Mouse (Mus musculus): Measurements from ENCODE around the gene Trmt1l.
"Not testable (repeated sequence)": the region's sequence is repeated elsewhere in the genome, so short reads cannot be mapped to it uniquely, and the experiment has no call there.

The Trmt1l gene

DNA sequence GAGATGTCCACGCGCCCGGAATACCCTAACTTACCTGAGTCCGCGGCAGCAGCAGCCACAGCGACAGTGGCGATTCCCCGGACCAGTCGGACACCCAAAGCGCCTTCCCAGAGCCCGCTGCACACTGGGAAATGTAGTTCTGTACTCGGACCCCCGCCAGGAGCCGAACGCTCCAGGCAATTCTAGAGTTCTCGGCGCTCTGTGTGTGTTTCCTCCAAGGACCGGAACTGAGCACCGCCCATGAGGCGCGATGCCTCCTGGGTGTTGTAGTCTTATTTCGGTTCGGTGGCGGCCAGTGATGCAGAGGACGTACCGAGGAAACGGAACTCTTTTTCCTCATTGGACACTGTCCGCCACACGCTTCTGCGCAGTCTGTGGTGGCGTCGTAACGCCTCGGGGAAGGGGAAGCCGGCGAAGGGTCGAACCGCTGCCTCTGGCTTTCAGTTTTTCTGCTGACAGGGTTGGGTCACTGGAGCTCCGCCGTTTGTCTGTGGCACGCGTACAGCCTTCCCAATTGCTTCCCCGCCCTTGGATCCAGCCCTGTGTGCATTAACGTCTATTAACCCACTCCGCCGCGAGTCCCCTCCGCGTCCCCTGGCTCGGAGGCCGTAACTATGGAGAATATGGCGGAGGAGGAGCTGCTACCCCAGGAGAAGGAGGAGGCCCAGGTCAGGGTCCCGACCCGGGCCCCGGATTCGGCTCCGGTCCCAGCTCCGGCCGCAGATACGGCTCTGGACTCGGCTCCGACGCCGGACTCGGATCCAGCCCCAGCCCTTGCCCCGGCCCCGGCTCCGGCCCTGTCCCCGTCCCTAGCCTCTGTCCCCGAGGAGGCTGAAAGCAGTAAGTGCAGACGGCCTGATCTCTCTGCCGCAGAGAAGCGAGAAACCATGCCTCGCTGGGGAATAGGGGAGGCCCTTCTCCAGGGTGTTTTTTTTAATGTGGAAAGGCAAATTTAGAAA is at the start of gene Trmt1l, which contains the start of gene Swt1:
Gene Trmt1l, plus strand, starts transcription at position 280 of the 959 bp plus-strand sequence.
Gene Swt1, minus strand, starts transcription at position 193 of the 959 bp plus-strand sequence.
- peak; percentile 99 for DNase-seq (ENCODE audit: low spot score)

DNA sequence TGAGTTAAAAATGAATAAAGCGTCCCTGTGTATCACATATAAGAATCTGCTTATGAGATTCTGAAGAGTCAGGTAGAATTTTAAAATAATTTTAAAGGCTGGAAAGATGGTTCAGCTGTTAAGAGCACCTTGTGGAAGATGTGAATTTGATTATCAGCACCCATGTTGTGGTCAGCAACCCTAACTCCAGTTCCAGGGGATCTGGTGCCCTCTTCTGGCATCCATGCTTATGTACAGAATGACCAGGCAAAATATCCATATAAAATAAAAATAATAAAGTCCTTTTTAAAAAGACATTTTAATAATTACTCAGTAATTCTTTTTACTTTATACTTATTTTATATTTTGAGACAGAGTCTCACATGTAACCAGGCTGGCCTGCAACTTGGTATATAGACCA is 38.3 kb upstream of the Trmt1l start:
- DNase-seq (ENCODE audit: low spot score) = no peak

DNA sequence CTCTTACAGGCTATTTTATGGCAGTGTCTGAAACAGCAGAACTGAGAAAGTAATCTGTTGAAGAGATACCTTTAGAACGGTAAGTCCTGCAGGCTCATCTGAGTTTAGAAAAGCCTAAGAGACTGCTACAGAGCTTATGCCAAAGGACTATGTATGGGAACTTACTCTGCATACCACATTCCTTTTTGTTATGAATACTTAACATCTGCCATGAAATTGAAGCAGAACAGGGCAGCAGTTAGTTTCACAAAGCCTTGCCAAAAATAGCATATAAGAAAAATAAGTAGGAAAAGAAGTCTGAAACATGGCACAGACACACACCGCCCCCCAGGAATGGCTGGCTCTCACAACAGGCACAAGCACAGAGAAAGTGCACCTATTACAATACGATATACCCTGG is 18.5 kb upstream of the Trmt1l start:
- DNase-seq (ENCODE audit: low spot score) = no peak

DNA sequence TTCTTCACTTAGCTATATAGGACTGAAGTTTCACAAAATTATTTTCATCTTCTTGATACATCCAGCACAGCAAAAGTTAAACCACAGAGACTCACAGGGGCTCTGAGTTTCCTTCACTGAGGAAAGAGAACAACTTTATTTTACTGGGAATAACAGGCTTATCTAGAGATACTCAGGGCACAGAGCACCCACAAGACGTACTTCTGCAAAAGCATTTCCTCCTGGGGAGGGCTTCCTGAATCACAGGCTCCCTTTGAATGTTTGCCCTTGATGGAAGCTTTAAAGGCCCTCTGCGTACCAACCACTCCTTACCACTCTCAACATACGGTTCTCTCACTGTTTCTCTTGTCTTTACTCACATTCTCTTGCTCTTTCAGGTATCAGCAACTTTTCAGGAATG is 6.2 kb upstream of the Trmt1l start:
- DNase-seq (ENCODE audit: low spot score) = no peak

DNA sequence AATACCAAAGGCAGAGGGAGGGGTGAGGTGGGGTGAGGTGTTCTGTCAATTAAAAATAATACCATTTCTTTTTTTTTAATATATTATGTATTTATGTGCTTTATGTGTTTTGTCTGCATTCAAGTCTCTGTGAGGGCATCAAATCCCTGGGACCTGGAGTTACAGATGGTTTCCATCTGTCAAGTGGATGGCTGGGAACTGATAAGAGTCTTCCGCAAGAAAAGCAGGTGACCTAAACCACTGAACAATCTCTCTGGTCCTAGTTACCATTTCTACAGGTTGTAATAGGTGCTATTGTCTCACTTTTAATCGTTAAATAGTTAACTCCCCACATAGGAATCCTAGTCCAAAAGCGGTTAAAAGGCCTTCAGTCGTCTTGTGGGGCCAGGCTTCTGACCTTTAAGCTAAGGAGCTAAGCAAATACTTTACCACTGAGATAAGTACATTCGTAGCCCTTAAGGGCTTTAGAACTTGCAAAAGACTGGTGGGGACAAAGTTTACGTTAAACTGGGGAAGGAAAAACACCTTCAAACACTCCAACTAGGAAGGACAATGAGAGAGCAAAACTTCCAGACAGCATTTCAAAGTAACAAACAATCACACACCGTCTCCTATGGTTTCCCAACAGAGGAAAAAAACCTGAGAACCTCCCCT is 1.3 kb upstream of the Trmt1l start:
- DNase-seq (ENCODE audit: low spot score) = no peak

DNA sequence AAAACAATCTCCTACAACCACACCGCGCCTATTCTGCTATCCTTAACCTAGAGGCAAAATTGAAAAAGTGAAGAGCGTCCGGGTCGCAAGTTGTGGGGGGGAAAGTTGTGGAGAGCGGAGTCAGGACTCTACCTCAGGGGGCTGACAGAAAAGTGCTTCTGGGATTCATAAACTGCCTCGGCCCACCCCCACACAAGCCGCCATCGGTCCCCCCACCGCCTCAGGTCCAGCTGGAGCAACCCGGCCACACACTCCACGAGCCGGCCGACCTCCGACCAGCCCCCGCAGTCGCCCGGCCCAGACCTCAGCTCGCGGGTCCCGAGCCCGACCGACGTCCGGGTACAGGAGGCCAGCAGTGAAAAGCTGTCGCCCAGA is 467 bp upstream of the Trmt1l start:
- DNase-seq (ENCODE audit: low spot score) = no peak

DNA sequence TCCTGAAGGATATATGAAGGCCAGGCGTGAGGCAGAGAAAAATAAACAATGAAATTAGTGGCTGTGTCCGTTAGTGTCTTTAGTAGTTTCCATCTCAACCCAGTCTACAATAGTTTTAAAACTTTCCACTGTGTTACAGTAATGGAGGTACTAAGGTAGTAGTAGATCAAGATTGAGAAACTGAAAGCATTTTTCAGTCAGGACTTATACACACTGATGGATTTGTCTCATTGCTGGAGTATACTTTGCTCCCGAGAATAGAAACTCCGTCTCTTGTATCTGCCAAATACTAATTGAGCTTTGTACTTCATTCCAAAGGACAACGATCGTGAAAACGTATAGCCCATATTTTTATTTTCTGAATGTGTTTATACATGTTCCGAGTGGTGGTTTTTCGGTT is 974 bp downstream of the Trmt1l start:
- DNase-seq (ENCODE audit: low spot score) = no peak

DNA sequence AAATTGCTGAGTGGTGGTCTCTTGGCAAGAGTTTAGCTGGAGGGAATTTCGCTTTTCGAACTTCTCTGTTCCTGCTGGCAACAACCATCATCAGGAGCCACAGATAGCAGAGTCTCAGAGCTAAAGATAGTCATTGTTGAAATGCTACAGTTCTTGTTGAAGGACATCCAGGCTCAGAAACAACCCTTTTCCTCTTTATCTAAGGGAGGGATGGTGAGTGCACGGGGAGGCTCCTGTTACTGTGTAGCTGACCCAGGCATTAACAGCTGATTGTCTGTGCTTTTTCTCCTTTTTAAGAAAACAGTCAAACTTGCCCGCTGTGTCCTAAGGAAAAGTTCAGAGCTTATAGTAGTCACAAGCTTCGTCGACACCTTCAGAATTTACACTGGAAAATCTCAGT is 7.1 kb downstream of the Trmt1l start:
- DNase-seq (ENCODE audit: low spot score) = no peak

DNA sequence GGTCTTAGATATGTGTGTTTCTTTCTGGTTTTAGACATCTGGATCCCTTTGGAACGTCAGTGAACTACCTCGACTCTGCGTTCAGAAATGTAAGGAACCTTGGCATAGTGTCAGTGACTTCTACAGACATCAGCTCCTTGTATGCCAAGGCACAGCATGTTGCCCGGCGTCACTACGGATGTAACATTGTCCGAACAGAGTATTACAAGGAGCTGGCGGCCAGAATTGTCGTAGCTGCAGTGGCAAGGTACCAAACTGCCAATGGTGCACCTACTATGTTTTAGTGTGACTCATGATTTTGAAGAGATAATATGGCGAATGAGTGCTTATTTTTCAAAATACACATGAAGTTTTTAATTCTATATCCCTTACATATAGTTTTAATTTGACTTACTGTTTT is 21.5 kb downstream of the Trmt1l start:
- no peak for DNase-seq (ENCODE audit: low spot score)

DNA sequence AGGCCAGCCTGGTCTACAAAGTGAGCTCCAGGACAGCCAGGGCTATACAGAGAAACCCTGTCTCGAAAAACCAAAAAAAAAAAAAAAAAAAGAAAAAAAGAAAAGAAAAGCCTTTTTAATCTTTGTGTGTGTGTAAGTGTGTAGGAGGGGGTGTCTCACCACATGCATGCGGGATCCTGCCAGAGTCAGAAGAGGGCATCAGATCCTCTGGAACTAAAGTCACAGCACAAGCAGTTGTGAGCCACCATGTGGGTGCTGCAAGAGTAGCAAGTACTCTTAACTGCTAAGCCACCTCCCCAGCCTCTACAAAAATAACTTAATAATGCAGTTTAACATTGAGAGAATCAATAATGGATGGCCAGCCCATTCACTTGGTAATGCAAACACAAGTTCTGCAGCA is 22.5 kb downstream of the Trmt1l start:
- no peak for DNase-seq (ENCODE audit: low spot score)

DNA sequence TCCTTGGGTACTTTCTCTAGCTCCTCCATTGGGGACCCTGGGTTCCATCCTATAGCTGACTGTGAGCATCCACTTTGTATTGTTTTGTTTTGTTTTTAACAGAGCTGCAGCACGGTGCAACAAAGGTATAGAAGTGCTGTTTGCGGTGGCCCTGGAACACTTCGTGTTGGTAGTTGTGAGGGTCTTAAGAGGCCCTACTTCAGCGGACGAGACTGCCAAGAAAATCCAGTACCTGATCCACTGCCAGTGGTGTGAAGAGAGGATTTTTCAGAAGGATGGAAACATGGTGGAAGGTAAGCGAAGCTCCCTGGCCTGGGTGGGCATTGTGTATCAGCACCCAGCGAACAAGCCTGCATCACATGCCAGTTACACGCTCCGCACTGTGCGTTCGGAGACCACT is 23.6 kb downstream of the Trmt1l start:
- no peak for DNase-seq (ENCODE audit: low spot score)

DNA sequence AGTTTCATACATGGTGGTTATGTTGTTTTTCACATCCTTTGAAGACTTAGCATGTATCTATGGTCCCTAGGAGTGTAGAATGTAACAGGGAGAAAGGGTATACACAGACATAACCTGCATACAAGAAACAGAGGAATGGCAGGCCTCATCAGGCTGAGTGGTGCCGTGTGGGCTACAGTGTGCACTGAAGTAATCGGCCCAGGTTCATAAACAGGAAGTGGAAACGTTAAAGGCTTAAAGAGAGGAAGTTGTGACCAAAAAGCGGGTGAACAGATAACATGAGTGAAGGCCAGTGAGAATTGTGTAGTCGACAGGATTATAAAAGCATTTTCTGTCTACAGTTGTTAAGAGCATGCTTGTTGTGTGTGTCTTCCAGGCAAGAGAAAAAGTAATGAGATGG is 28.7 kb downstream of the Trmt1l start:
- no peak for DNase-seq (ENCODE audit: low spot score)

DNA sequence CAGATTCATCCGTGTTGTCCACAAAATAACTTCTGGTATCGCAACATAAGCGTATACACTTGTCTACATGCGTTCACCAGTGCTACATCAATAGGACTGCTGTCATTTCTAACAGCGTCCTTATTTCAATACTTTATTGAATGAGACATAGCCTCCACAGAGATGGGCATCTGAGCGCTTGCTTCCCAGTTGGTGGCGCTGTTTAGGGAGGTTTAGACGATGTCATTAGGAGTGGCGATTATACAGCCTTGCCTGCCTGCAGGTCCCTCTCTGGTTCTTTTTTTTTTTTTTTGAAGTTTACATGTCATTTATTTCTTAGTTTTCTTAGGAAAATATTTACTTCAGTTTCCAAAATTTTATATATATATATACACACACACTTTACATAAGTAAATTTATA is 32.9 kb downstream of the Trmt1l start:
- DNase-seq (ENCODE audit: low spot score) = no peak

DNA sequence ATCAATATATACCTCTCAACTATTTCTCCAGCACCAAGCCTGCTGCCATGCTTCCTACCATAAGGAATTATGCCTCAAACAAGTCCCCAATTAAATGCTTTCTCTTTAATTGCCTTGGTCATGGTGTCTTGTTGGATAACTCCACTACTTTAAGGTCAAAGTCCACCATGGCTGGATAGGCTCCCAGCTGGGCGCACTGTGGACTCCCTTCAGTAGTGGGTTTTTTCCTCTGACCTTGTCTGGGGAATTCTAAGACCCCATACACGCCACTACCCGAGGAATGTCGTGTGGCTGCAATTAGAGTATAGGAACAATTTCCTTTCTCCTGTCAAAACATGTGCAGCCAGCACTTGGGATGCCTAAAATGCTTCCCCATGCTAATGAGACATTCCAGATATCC is 36.6 kb downstream of the Trmt1l start:
- DNase-seq (ENCODE audit: low spot score) = no peak

DNA sequence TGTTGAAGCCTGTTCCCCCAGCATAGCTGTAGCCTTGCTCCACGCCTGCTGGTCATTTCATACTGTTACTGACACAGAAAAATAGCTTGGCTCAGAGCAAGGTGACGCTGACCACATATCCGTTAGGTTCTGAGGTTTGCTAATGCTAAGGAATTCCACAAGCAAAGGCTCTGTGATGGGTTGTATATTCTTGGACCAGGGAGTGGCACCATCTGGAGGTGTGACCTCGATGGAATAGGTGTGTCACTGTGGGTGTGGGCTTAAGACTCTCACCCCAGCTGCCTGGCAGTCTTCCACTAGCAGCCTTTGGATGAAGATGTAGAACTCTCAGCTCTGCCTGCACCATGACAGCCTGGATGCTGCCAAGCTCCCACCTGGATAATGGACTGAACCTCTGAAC is 38.2 kb downstream of the Trmt1l start:
- DNase-seq (ENCODE audit: low spot score) = no peak

DNA sequence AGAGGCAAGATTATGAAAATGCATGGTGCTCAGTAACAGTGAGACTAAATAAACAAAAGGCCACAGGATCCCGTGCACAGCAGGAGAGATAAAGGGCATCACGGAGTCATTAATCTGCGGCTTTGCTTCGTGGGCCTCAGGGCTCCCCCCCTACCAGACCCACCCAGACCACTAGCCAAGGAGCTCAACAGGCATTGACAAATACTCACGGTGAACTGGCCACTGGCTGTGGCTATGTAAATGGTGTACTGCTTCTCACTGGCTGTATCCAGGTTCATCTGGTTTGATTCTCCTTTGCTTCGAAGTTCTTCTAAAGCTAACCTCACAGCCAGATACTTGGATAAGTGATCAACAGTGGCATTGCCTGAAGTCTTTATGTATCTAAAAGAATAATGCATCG is 43.1 kb downstream of the Trmt1l start:
- no peak for DNase-seq (ENCODE audit: low spot score)

DNA sequence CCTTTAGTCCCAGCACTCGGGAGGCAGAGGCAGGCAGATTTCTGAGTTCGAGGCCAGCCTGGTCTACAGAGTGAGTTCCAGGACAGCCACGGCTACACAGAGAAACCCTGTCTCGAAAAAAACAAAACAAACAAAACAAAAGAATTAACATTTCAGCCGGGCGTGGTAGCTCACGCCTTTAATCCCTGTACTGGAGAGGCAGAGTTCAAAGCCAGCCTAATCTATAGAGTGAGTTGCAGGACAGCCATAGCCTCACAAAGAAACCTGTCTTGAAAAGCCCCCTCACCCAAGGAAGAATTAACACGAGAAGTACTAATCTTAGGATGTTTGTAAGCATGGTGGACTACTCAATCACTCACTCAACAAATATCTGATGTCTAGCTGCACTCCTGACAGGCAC is 44.0 kb downstream of the Trmt1l start:
- not testable (repeated sequence) for DNase-seq (ENCODE audit: low spot score)

DNA sequence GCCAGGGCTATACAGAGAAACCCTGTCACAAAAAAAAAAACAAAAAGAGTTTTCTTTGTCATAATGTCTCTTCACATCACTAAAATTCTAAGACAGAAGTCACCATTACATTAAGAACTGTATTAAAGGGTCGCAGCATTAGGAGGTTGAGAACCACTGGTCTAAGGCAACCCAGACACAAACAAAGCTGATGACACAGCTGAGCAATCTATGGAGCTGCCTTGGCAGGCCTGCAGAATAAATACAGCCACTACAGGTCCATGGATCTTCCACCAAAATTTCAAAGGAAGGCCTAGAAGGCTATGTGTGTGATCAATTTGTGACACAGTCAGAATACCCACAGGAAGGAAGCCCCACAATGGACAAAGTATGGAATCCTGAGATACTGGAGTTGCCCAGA is 54.2 kb downstream of the Trmt1l start:
- DNase-seq (ENCODE audit: low spot score) = no peak

DNA sequence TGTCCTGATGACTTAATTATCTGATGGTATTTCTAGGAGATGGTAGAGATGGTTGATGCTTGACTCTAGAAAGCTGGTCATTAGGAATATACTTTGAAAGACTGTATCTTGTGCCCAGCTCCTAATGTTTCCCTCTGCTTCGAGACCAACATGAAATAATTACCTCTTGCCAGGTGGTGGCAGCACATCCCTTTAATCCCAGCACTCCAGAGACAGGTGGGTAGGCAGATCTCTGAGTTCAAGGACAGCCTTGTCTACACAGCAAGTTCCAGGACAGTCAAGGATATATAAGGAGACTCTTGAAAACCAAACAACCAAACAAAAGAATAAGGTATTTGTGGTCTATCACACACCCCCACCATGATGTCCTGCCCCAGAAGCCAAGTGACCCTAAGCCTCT is 55.2 kb downstream of the Trmt1l start:
- no peak for DNase-seq (ENCODE audit: low spot score)

DNA sequence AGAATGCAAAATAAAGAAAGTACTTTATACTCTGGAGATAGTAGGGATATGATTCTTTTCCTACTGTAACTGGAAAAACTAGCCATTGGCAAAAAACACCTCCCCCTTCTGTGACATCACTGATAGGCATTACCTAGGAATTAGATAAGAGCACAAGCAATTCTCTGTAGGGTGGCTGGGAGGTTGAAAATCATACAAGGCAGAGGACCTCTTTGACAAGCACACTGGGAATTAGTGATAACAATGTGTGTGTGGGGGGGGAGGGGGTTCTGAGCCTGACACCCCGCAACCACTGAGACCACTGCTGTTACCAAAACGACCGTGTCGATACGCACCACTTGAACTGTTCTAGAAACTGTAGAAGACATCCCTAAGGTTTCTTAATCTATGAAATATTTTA is 56.4 kb downstream of the Trmt1l start:
- no peak for DNase-seq (ENCODE audit: low spot score)

DNA sequence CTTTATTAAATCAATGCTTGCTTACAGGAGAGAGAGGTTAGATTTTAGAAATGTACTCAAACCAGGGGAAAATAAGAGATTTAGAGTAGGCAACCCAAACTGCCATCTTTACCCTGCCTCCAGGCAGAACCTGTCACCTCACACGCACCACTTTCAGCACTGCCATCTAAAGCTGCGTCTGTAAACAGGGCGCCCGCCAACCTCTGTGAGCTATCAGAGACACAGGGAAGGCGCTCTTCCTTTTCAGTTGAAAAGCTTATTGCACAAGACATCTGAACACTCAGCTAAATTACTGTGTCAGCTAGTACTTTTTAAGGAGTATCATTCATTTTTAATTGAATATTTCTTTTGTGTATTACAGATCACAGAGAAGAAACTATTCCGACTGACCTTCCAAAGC is 61.5 kb downstream of the Trmt1l start:
- DNase-seq (ENCODE audit: low spot score) = no peak

DNA sequence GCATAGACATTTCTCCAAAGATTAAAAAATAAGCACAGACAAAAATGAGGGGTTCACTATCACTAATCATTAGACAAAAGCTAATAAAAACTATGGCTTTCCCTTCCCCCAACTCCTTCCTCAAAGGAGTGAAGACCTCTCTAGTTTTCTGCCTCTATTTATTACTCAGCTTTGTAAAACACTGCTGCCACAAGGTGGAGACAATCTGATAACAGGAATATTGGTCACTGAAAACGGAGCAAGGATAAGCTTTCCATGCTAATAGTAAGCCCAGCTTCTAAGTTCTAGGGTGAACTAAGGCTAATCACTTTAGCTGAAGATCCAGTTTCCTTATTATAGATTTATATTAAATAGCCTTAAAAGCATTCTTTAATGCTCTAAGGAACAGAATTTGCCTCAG is 64.1 kb downstream of the Trmt1l start:
- DNase-seq (ENCODE audit: low spot score) = no peak

DNA sequence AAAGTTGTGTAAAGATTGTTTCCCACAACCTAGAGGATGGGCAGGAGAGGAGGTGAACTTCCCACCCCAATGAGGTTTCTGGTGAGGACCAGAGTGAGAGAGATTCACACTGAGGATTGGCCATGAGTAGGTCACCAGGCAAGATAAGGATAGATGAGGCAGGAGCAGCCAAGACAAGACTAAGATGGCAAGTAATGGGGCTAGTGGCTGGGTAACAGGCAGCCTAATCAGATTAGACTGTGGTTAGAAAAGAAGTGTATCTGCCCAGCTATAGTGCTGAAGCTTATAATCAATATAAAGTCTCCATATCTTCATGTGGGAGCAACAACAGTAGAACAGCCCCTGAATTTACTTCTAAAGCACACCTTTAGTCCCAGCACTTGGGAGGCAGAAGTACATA is 65.5 kb downstream of the Trmt1l start:
- no peak for DNase-seq (ENCODE audit: low spot score)

DNA sequence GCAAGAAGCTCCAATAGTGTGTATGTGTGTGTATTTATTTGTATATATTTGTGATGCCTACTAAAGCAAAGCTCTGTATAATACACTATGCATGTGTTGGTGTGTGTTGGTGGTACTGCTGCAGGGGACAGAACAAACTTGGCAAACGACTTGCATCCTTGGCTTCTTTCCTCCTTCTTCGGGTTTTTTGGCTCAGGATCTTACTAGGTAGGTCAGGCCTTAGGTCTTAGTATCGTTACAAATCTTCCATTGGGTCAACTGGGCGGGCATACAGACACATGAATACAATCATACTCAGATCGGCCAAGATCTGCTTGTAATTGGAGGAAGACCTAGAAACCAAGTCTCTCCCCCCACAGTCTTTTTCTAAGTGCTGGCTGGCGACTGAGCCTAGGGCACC is 66.4 kb downstream of the Trmt1l start:
- DNase-seq (ENCODE audit: low spot score) = no peak

All from layer of hippocampus, adult 11-12 months (tissue).